Mouse (Mus musculus) embryonic fibroblast, embryonic 13.5 days (primary cell): ENCODE results near the gene Fto.

ENCODE experiments used
- CTCF ChIP-seq: IDR thresholded peaks from 2 replicates; pipeline ENCODE4 v1.5.1; 2011; ENCODE audit warnings: mild to moderate bottlenecking, control low read depth, low read length, moderate library complexity, borderline replicate concordance; ENCODE audit not compliant: insufficient read depth
- POLR2A ChIP-seq: IDR thresholded peaks from 2 replicates; pipeline ENCODE4 v1.6.1; 2011; ENCODE audit warnings: low read depth, mild to moderate bottlenecking, control low read depth, low read length, moderate library complexity

GRCm38 (mm10) chr8:91630320-91631033, 317.2 kb downstream of the Fto start:
- TF ChIP-seq CTCF (no peak), POLR2A (no peak)
